Mouse (Mus musculus): Measurements from ENCODE around the gene 2410002F23Rik. TPM values are rescaled to one million over a fixed set of nuclear protein-coding genes. Genes with fewer than 3 reads are reported as not detected.

Gene 2410002F23Rik
- polyA plus RNA-seq, 1 experiment from 2014 or later: 185 TPM

GRCm38 (mm10) chr7:44254930-44255329 is 8.4 kb downstream of the 2410002F23Rik start:
- WGBS: 83% methylated on average over 6 of the region's 6 CpGs
- no peaks in the 10 kb centered on the region for H3K27me3 ChIP-seq (ENCODE audit: control insufficient read depth, insufficient read depth, low read length)
- no peak overlapping the region for H3K4me3 ChIP-seq (replicated peaks; ENCODE audit: low read length)
- no peak overlapping the region for H3K27ac ChIP-seq
- H3K9ac ChIP-seq: no peak overlapping the region
- H3K4me2 ChIP-seq (replicated peaks): no peak overlapping the region
- ATAC-seq (ENCODE audit: low FRiP score): no peak
- H3K36me3 ChIP-seq (replicated peaks; ENCODE audit: control insufficient read depth, insufficient read depth): peaks cover 49% of the 10 kb centered on the region
- DNase-seq (ENCODE audit: low spot score): no peak
- no peaks in the 10 kb centered on the region for H3K9me3 ChIP-seq (ENCODE audit: control insufficient read depth, low read length)
- H3K4me1 ChIP-seq (replicated peaks; ENCODE audit: control insufficient read depth, insufficient read depth, low read length): no peaks in the 10 kb centered on the region; the same call in 1 of the 2 replicates

GRCm38 (mm10) chr7:44257278-44257677 is 10.8 kb downstream of the 2410002F23Rik start, which contains the start of gene Acp4:
Gene Acp4 (minus strand): TSS chr7:44257378.
- H3K36me3 ChIP-seq (replicated peaks; ENCODE audit: control insufficient read depth, insufficient read depth): peaks cover 25% of the 10 kb centered on the region
- no peak within 1 kb of the TSS for H3K27ac ChIP-seq
- 0 out of 2 replicates have a peak, but pooled peaks cover 3% of the 10 kb centered on the region for H3K27me3 ChIP-seq (ENCODE audit: control insufficient read depth, insufficient read depth, low read length)
- H3K9me3 ChIP-seq (ENCODE audit: control insufficient read depth, low read length): no peaks in the 10 kb centered on the region
- no peak within 1 kb of the TSS for H3K4me2 ChIP-seq (replicated peaks)
- DNase-seq (ENCODE audit: low spot score): no peak
- ATAC-seq (ENCODE audit: low FRiP score): no peak
- WGBS: 77% methylated on average over 4 of the region's 4 CpGs
- no peak within 1 kb of the TSS for H3K4me3 ChIP-seq (replicated peaks; ENCODE audit: low read length)
- no peak within 1 kb of the TSS for H3K9ac ChIP-seq
- no peaks in the 10 kb centered on the region; the same call in 1 of the 2 replicates for H3K4me1 ChIP-seq (replicated peaks; ENCODE audit: control insufficient read depth, insufficient read depth, low read length)

GRCm38 (mm10) chr7:44260410-44260809 is 13.9 kb downstream of the 2410002F23Rik start:
- ATAC-seq (ENCODE audit: low FRiP score): no peak
- H3K4me3 ChIP-seq (replicated peaks; ENCODE audit: low read length): no peak overlapping the region
- 72% methylated on average over 6 of the region's 6 CpGs for WGBS

GRCm38 (mm10) chr7:44261147-44261546 is 14.6 kb downstream of the 2410002F23Rik start, which contains the start of gene Gm15517:
Gene Gm15517 (plus strand): TSS chr7:44261447.
- Histone ChIP-seq H3K9ac (no peak within 1 kb of the TSS), H3K4me3 (replicated peaks; ENCODE audit: low read length) (no peak within 1 kb of the TSS), H3K4me2 (replicated peaks) (no peak within 1 kb of the TSS), H3K27ac (no peak within 1 kb of the TSS), H3K4me1 (replicated peaks; ENCODE audit: control insufficient read depth, insufficient read depth, low read length) (peaks cover 6% of the 10 kb centered on the region), H3K27me3 (ENCODE audit: control insufficient read depth, insufficient read depth, low read length) (0 out of 2 replicates have a peak, but pooled peaks cover 3% of the 10 kb centered on the region), H3K9me3 (ENCODE audit: control insufficient read depth, low read length) (no peaks in the 10 kb centered on the region), H3K36me3 (replicated peaks; ENCODE audit: control insufficient read depth, insufficient read depth) (no peaks in the 10 kb centered on the region)
- WGBS: 49% methylated on average over 5 of the region's 5 CpGs
- no peak for ATAC-seq (ENCODE audit: low FRiP score)
- DNase-seq (ENCODE audit: low spot score): no peak

More at GRCm38 (mm10) chr7:44260410-44260809, 13.9 kb downstream of the 2410002F23Rik start:
- Histone ChIP-seq H3K27me3 (ENCODE audit: control insufficient read depth, insufficient read depth, low read length) (0 out of 2 replicates have a peak, but pooled peaks cover 3% of the 10 kb centered on the region), H3K27ac (no peak overlapping the region), H3K36me3 (replicated peaks; ENCODE audit: control insufficient read depth, insufficient read depth) (no peaks in the 10 kb centered on the region), H3K4me1 (replicated peaks; ENCODE audit: control insufficient read depth, insufficient read depth, low read length) (peaks cover 6% of the 10 kb centered on the region), H3K4me2 (replicated peaks) (no peak overlapping the region), H3K9ac (no peak overlapping the region), H3K9me3 (ENCODE audit: control insufficient read depth, low read length) (no peaks in the 10 kb centered on the region)
- no peak for DNase-seq (ENCODE audit: low spot score)

GRCm38 (mm10) chr7:44262791-44263643 is 16.5 kb downstream of the 2410002F23Rik start:
- Histone ChIP-seq H3K27ac (peak overlapping the region; percentile 66), H3K9me3 (ENCODE audit: control insufficient read depth, low read length) (no peaks in the 10 kb centered on the region), H3K4me1 (replicated peaks; ENCODE audit: control insufficient read depth, insufficient read depth, low read length) (peaks cover 6% of the 10 kb centered on the region), H3K4me3 (replicated peaks; ENCODE audit: low read length) (peak overlapping the region; percentile 31), H3K4me2 (replicated peaks) (peak overlapping the region; percentile 73), H3K36me3 (replicated peaks; ENCODE audit: control insufficient read depth, insufficient read depth) (no peaks in the 10 kb centered on the region), H3K27me3 (ENCODE audit: control insufficient read depth, insufficient read depth, low read length) (0 out of 2 replicates have a peak, but pooled peaks cover 3% of the 10 kb centered on the region), H3K9ac (peak overlapping the region; percentile 63)
- peak; percentile 100 for DNase-seq (ENCODE audit: low spot score)
- WGBS: 1% methylated on average over 34 of the region's 34 CpGs
- peak; percentile 83 for ATAC-seq (ENCODE audit: low FRiP score)

- Histone ChIP-seq H3K27me3 (ENCODE audit: control insufficient read depth, insufficient read depth, low read length) (no peaks in the 10 kb centered on the region), H3K9ac (no peak overlapping the region), H3K4me3 (replicated peaks; ENCODE audit: low read length) (no peak overlapping the region), H3K9me3 (ENCODE audit: control insufficient read depth, low read length) (no peaks in the 10 kb centered on the region), H3K4me1 (replicated peaks; ENCODE audit: control insufficient read depth, insufficient read depth, low read length) (peaks cover 4% of the 10 kb centered on the region), H3K4me2 (replicated peaks) (no peak overlapping the region), H3K27ac (no peak overlapping the region), H3K36me3 (replicated peaks; ENCODE audit: control insufficient read depth, insufficient read depth) (no peaks in the 10 kb centered on the region)
- 83% methylated on average over 11 of the region's 11 CpGs for WGBS
- DNase-seq (ENCODE audit: low spot score): no peak
- no peak for ATAC-seq (ENCODE audit: low FRiP score)
Observed at GRCm38 (mm10) chr7:44268117-44268516, 21.6 kb downstream of the 2410002F23Rik start.

- no peak for ATAC-seq (ENCODE audit: low FRiP score)
Observed at GRCm38 (mm10) chr7:44269397-44269796, 22.9 kb downstream of the 2410002F23Rik start.

GRCm38 (mm10) chr7:44271309-44271708 is 24.8 kb downstream of the 2410002F23Rik start:
- no peak for ATAC-seq (ENCODE audit: low FRiP score)
- H3K4me2 ChIP-seq (replicated peaks): no peak overlapping the region
- no peak overlapping the region for H3K4me3 ChIP-seq (replicated peaks; ENCODE audit: low read length)
- no peaks in the 10 kb centered on the region for H3K36me3 ChIP-seq (replicated peaks; ENCODE audit: control insufficient read depth, insufficient read depth)
- H3K27ac ChIP-seq: no peak overlapping the region
- H3K9me3 ChIP-seq (ENCODE audit: control insufficient read depth, low read length): no peaks in the 10 kb centered on the region
- peak; percentile 38 for DNase-seq (ENCODE audit: low spot score)
- H3K9ac ChIP-seq: no peak overlapping the region
- no peaks in the 10 kb centered on the region for H3K27me3 ChIP-seq (ENCODE audit: control insufficient read depth, insufficient read depth, low read length)
- 72% methylated on average over 2 of the region's 2 CpGs for WGBS
- H3K4me1 ChIP-seq (replicated peaks; ENCODE audit: control insufficient read depth, insufficient read depth, low read length): no peaks in the 10 kb centered on the region

More at GRCm38 (mm10) chr7:44269397-44269796, 22.9 kb downstream of the 2410002F23Rik start:
- Histone ChIP-seq H3K9me3 (ENCODE audit: control insufficient read depth, low read length) (no peaks in the 10 kb centered on the region), H3K27me3 (ENCODE audit: control insufficient read depth, insufficient read depth, low read length) (no peaks in the 10 kb centered on the region), H3K4me3 (replicated peaks; ENCODE audit: low read length) (no peak overlapping the region), H3K4me1 (replicated peaks; ENCODE audit: control insufficient read depth, insufficient read depth, low read length) (no peaks in the 10 kb centered on the region), H3K27ac (no peak overlapping the region), H3K9ac (no peak overlapping the region), H3K36me3 (replicated peaks; ENCODE audit: control insufficient read depth, insufficient read depth) (no peaks in the 10 kb centered on the region), H3K4me2 (replicated peaks) (no peak overlapping the region)
- 96% methylated on average over 2 of the region's 2 CpGs for WGBS
- no peak for DNase-seq (ENCODE audit: low spot score)

GRCm38 (mm10) chr7:44272546-44272945 is 26.0 kb downstream of the 2410002F23Rik start:
- 92% methylated on average over 7 of the region's 7 CpGs for WGBS
- H3K4me2 ChIP-seq (replicated peaks): no peak overlapping the region
- no peak overlapping the region for H3K9ac ChIP-seq
- DNase-seq (ENCODE audit: low spot score): no peak
- no peaks in the 10 kb centered on the region for H3K4me1 ChIP-seq (replicated peaks; ENCODE audit: control insufficient read depth, insufficient read depth, low read length)
- no peaks in the 10 kb centered on the region for H3K36me3 ChIP-seq (replicated peaks; ENCODE audit: control insufficient read depth, insufficient read depth)
- no peaks in the 10 kb centered on the region for H3K27me3 ChIP-seq (ENCODE audit: control insufficient read depth, insufficient read depth, low read length)
- H3K4me3 ChIP-seq (replicated peaks; ENCODE audit: low read length): no peak overlapping the region
- H3K27ac ChIP-seq: no peak overlapping the region
- H3K9me3 ChIP-seq (ENCODE audit: control insufficient read depth, low read length): no peaks in the 10 kb centered on the region
- ATAC-seq (ENCODE audit: low FRiP score): no peak

Measured in hindbrain, embryonic 14.5 days (tissue).